Mouse (Mus musculus) G1E (cell line): ENCODE results near the gene Rpl22.

Experiments used
- CTCF ChIP-seq: IDR thresholded peaks from 2 replicates; pipeline ENCODE4 v1.5.1; 2012; ENCODE audit warnings: low read depth, low read length, inconsistent platforms, mixed read lengths
- GATA1 ChIP-seq: IDR thresholded peaks from 2 replicates; pipeline ENCODE4 v1.6.1; 2012; ENCODE audit warnings: borderline replicate concordance, low read length, inconsistent platforms, mixed read lengths
- GATA2 ChIP-seq: IDR thresholded peaks from 2 replicates; pipeline ENCODE4 v1.6.1; 2012; ENCODE audit warnings: low read depth, low read length, inconsistent platforms, borderline replicate concordance
- POLR2AphosphoS5 ChIP-seq: IDR thresholded peaks from 2 replicates; pipeline ENCODE4 v1.6.1; 2012; ENCODE audit warnings: low read depth, low read length, inconsistent platforms; ENCODE audit not compliant: insufficient replicate concordance
- TAL1 ChIP-seq: conservative IDR thresholded peaks from 2 replicates; pipeline ENCODE4 v1.6.1; 2012; ENCODE audit warnings: low read depth, low read length, inconsistent platforms, mixed read lengths

DNA sequence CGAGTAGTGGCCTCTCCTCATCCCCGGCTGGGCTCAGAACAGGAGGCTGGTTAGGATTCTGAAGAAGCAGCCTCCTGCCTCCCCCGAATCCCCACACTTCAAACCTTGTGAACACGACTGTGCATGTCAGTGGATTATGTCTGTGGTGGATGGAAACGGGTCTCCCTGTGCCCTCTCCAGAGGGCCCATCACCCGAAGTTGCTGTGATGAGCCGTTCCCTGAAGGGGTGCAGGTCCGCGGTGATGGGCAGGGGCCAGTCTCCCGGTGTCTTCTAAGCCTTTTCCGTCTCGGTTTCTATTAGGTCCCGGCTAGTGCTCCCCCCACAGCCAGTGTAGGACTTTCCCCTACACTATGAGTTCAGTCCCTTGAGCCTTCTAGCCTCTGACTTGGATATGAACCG, 26.7 kb upstream of the Rpl22 start:
- TF ChIP-seq GATA1 (no peak), CTCF (no peak), POLR2AphosphoS5 (no peak), TAL1 (no peak), GATA2 (no peak)
